Comparison of ENCODE assay signal across 20 mouse cellular contexts in the genomic region with DNA sequence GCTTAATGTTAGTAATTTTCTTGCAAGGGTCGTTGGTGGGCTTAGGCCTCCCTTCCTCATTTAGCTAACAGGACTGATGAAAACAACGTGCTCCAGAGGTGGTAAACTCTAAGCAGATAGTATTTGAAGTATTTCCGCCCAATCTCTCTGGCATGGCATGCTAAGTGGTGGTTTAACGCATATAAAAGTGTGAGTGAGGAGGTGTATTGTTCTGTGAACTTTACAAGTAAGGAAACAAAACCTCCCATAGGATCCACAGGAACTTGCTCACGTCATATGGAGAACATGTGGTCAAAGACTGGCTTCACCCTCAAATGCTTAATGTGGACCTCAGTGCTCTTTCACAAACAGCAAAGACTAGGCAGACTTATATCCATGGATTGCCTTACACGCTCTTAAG. TPM values are rescaled to one million over a fixed set of nuclear protein-coding genes. Genes with fewer than 3 reads are reported as not detected.
DNase-seq lines count a peak whose midpoint lies in the region; ATAC-seq and TF ChIP-seq lines count a peak whose summit lies in the region.
"Had no signal": no experiment of that assay in that cellular context is flagged by ENCODE, and none has a peak within 500 bp of the region (broad histone marks: within the 10 kb centered on the region; RNA-seq: fewer than 3 reads in every experiment).

No protein-coding gene starts in this region.

- TF ChIP-seq POLR2A in cerebellum, adult 2 months (IDR thresholded peaks at IDR 0.05; ENCODE audit: borderline replicate concordance, insufficient read depth, low read length) = no peak

- WGBS in embryonic facial prominence, embryonic 14.5 days = 51% methylated on average over 6 of the region's 6 CpGs
- WGBS in embryonic facial prominence, embryonic 10.5 days = 68% methylated on average over 6 of the region's 6 CpGs
- 22% methylated on average over 6 of the region's 6 CpGs for WGBS in limb, embryonic 13.5 days
- WGBS in cerebellum, adult 2 months = 85% methylated on average over 6 of the region's 6 CpGs

- no peaks in the 10 kb centered on the region for H3K9me3 ChIP-seq in embryonic facial prominence, embryonic 14.5 days (ENCODE audit: control insufficient read depth, low read length)
- no peaks in the 10 kb centered on the region for H3K9me3 ChIP-seq in embryonic facial prominence, embryonic 10.5 days
- no peaks in the 10 kb centered on the region for H3K9me3 ChIP-seq in limb, embryonic 13.5 days
- H3K9me3 ChIP-seq: embryonic facial prominence, embryonic 13.5 days; forebrain, embryonic 13.5 days; hindbrain, embryonic 15.5 days had no signal

- no peaks in the 10 kb centered on the region for H3K36me3 ChIP-seq in embryonic facial prominence, embryonic 14.5 days (ENCODE audit: control insufficient read depth, insufficient read depth, low read length)
- no peaks in the 10 kb centered on the region for H3K36me3 ChIP-seq in embryonic facial prominence, embryonic 10.5 days (replicated peaks)
- no peaks in the 10 kb centered on the region for H3K36me3 ChIP-seq in limb, embryonic 13.5 days
- H3K36me3 ChIP-seq: embryonic facial prominence, embryonic 13.5 days; heart, embryonic 13.5 days; hindbrain, embryonic 15.5 days had no signal

- H3K4me1 ChIP-seq in embryonic facial prominence, embryonic 14.5 days (ENCODE audit: control insufficient read depth, insufficient read depth, low read length) = peaks cover 7% of the 10 kb centered on the region; the same call in 1 of the 2 replicates
- H3K4me1 ChIP-seq in embryonic facial prominence, embryonic 10.5 days = no peaks in the 10 kb centered on the region
- H3K4me1 ChIP-seq in limb, embryonic 13.5 days = peaks cover 43% of the 10 kb centered on the region
- no peaks in the 10 kb centered on the region for H3K4me1 ChIP-seq in cerebellum, adult 2 months (ENCODE audit: control insufficient read depth, insufficient read depth, low read length)
- H3K4me1 ChIP-seq: forebrain, embryonic 13.5 days; hindbrain, embryonic 15.5 days had no signal

- H3K4me2 ChIP-seq in embryonic facial prominence, embryonic 14.5 days (ENCODE audit: low read depth, low read length) = no peak overlapping the region
- peak overlapping the region; percentile 30; the same call in 1 of the 2 replicates for H3K4me2 ChIP-seq in limb, embryonic 13.5 days (replicated peaks)
- H3K4me2 ChIP-seq: embryonic facial prominence, embryonic 13.5 days; forebrain, embryonic 13.5 days; heart, embryonic 13.5 days; hindbrain, embryonic 15.5 days had no signal

- ATAC-seq in embryonic facial prominence, embryonic 14.5 days (ENCODE audit: low read depth) = no peak
- ATAC-seq in limb, embryonic 13.5 days (ENCODE audit: low FRiP score, low read depth) = 0 out of 2 replicates have a peak, but pooled peaks have one; percentile 29
- no peak for ATAC-seq in erythroid progenitor cell, adult 5-6 weeks (replicated peaks; ENCODE audit: low FRiP score, poor library complexity, severe bottlenecking)
- ATAC-seq: forebrain, embryonic 13.5 days; inflammation-experienced regulatory T-cells, adult 6 months; intestine, postnatal 0 days had no signal

- peak overlapping the region; percentile 52 for H3K27ac ChIP-seq in embryonic facial prominence, embryonic 14.5 days (replicated peaks; ENCODE audit: low read depth, low read length)
- no peak overlapping the region for H3K27ac ChIP-seq in embryonic facial prominence, embryonic 10.5 days (replicated peaks)
- H3K27ac ChIP-seq in limb, embryonic 13.5 days = no peak overlapping the region; the same call in 1 of the 2 replicates
- no peak overlapping the region for H3K27ac ChIP-seq in cerebellum, adult 2 months (ENCODE audit: insufficient read depth, low read length)
- H3K27ac ChIP-seq: embryonic facial prominence, embryonic 13.5 days; forebrain, embryonic 13.5 days; heart, adult 2 months; hindbrain, embryonic 15.5 days had no signal

- H3K4me3 ChIP-seq in embryonic facial prominence, embryonic 14.5 days (ENCODE audit: low read depth, low read length) = no peak overlapping the region
- H3K4me3 ChIP-seq in embryonic facial prominence, embryonic 10.5 days = no peak overlapping the region
- no peak overlapping the region for H3K4me3 ChIP-seq in limb, embryonic 13.5 days
- no peak overlapping the region for H3K4me3 ChIP-seq in cerebellum, adult 2 months (replicated peaks; ENCODE audit: insufficient read depth, low read depth, low read length)
- H3K4me3 ChIP-seq: embryonic facial prominence, embryonic 13.5 days; forebrain, embryonic 13.5 days; heart, adult 2 months; heart, embryonic 13.5 days; hindbrain, embryonic 15.5 days had no signal

- no peak overlapping the region for H3K9ac ChIP-seq in embryonic facial prominence, embryonic 14.5 days (ENCODE audit: low read depth, low read length)
- no peak overlapping the region for H3K9ac ChIP-seq in limb, embryonic 13.5 days
- H3K9ac ChIP-seq: embryonic facial prominence, embryonic 13.5 days; forebrain, embryonic 13.5 days; heart, embryonic 13.5 days; hindbrain, embryonic 15.5 days had no signal

- peak; percentile 10 for DNase-seq in embryonic facial prominence, embryonic 14.5 days (ENCODE audit: low spot score)
- DNase-seq in embryonic facial prominence, embryonic 10.5 days (ENCODE audit: low spot score) = no peak
- DNase-seq in 3T3-L1 (ENCODE audit: low read depth, low spot score) (peak; percentile 28), ZHBTc4 (ENCODE audit: low read depth, low spot score) (peak; percentile 16)
- DNase-seq in ovary, adult 18-20 months (ENCODE audit: low spot score) = no peak
- no peak for DNase-seq in cerebellum, adult 2 months
- DNase-seq: cerebellum, adult 11 months; cerebellum, adult 9-10 months; cerebellum, postnatal 25 days; gastrocnemius, postnatal 14 days; heart, adult 2 months had no signal

- no peak for TF ChIP-seq CTCF in cerebellum, adult 2 months (IDR thresholded peaks at IDR 0.05; ENCODE audit: borderline replicate concordance, insufficient read depth, low read depth, low read length)

- H3K27me3 ChIP-seq in embryonic facial prominence, embryonic 14.5 days (replicated peaks; ENCODE audit: control insufficient read depth, insufficient read depth, low read length) = no peaks in the 10 kb centered on the region
- H3K27me3 ChIP-seq in embryonic facial prominence, embryonic 10.5 days (replicated peaks; ENCODE audit: low read depth, poor library complexity, severe bottlenecking) = no peaks in the 10 kb centered on the region
- H3K27me3 ChIP-seq in limb, embryonic 13.5 days = peaks cover 25% of the 10 kb centered on the region
- no peaks in the 10 kb centered on the region for H3K27me3 ChIP-seq in cerebellum, adult 2 months (ENCODE audit: control insufficient read depth, insufficient read depth, low read length)
- H3K27me3 ChIP-seq: CH12.LX; forebrain, embryonic 13.5 days; heart, embryonic 13.5 days; hindbrain, embryonic 15.5 days had no signal

RNA-seq across cellular contexts. Expression of a gene that starts 56.5 kb away (rescaled TPM):
- 57.0 and 66.6 TPM in 2 replicates for polyA plus RNA-seq in embryonic facial prominence, embryonic 14.5 days (2014; fragmentation: Nextera tagmentation; extraction: Ambion mirVana)
- polyA plus RNA-seq in embryonic facial prominence, embryonic 10.5 days (2016; fragmentation: Nextera tagmentation; extraction: Ambion mirVana) = 88.5 and 91.3 TPM in 2 replicates
- polyA plus RNA-seq in limb, embryonic 13.5 days (2015; fragmentation: Nextera tagmentation; extraction: Ambion mirVana) = 73.0 and 75.2 TPM in 2 replicates
- total RNA-seq in erythroid progenitor cell, adult 5-6 weeks (2015; ENCODE audit: low replicate concordance) = 10.1 and 18.4 TPM in 2 replicates
- total RNA-seq in erythroid progenitor cell, adult 5-6 weeks (2017; ENCODE audit: low replicate concordance) = 29.4 and 30.4 TPM in 2 replicates
- 37.6 and 38.5 TPM in 2 replicates for polyA plus RNA-seq in cerebellum, adult 2 months (2012; rRNA removed)

Comparison
In these comparisons a context has a peak if more than half of its experiments do, and no peak if none do; other contexts are left out.
1. DNase-seq: peak in embryonic facial prominence, embryonic 14.5 days (single experiment), 3T3-L1 (single experiment) and ZHBTc4 (single experiment); none in embryonic facial prominence, embryonic 10.5 days (single experiment), ovary, adult 18-20 months (single experiment) and cerebellum, adult 2 months (0 of 2).